Mouse (Mus musculus) lung, embryonic 15.5 days (tissue): ENCODE results near the gene Ppp2r2c. TPM values are rescaled to one million over a fixed set of nuclear protein-coding genes. Genes with fewer than 3 reads are reported as not detected.

Experiments used
- ATAC-seq: fragments of 200-750 bp; cut with Nextera tagmentation; 2 replicates; pipeline ENCODE4 v1.8.0; 2017; ENCODE audit warnings: moderate number of reproducible peaks, borderline replicate concordance; ENCODE audit not compliant: low FRiP score, low TSS enrichment; ENCODE audit errors: extremely low read depth
- H3K27ac ChIP-seq: fragments of 300-500 bp; sonication (generic); 2 replicates; pipeline ENCODE4 v1.5.1; 2015; ENCODE audit warnings: moderate library complexity, mild to moderate bottlenecking, inconsistent platforms
- H3K27me3 ChIP-seq: fragments of 300-500 bp; sonication (generic); 2 replicates; pipeline ENCODE4 v1.6.1; 2015; ENCODE audit warnings: inconsistent platforms
- H3K36me3 ChIP-seq: fragments of 300-500 bp; sonication (generic); 2 replicates; pipeline ENCODE4 v1.6.1; 2015; ENCODE audit warnings: inconsistent platforms
- H3K4me1 ChIP-seq: fragments of 300-500 bp; sonication (generic); 2 replicates; pipeline ENCODE4 v1.6.1; 2015; ENCODE audit warnings: inconsistent platforms
- H3K4me2 ChIP-seq: fragments of 300-500 bp; sonication (generic); 2 replicates; pipeline ENCODE4 v1.6.1; 2015; ENCODE audit warnings: inconsistent platforms, mild to moderate bottlenecking, moderate library complexity
- H3K4me3 ChIP-seq: fragments of 300-500 bp; sonication (generic); 2 replicates; pipeline ENCODE4 v1.5.1; 2015; ENCODE audit warnings: mild to moderate bottlenecking, inconsistent platforms
- H3K9ac ChIP-seq: fragments of 300-500 bp; sonication (generic); 2 replicates; pipeline ENCODE4 v1.6.1; 2015; ENCODE audit warnings: inconsistent platforms
- H3K9me3 ChIP-seq: fragments of 300-500 bp; sonication (generic); 2 replicates; pipeline ENCODE4 v1.6.1; 2016; ENCODE audit warnings: inconsistent platforms
- WGBS: fragments of 180-500 bp; shearing (Covaris S2); methylation state at CpG from one replicate; pipeline ENCODE4 v1.1.7; 2015; 5-methylcytosine and 5-hydroxymethylcytosine counted together
- polyA plus RNA-seq: library from polyadenylated mRNA; unstranded; fragments of >200 nt; fragmentation: Nextera tagmentation; extraction: Ambion mirVana; gene quantifications from 2 replicates; pipeline ENCODE4 v1.2.1, GENCODE M21; 2015

Ppp2r2c gene
- polyA plus RNA-seq, 1 experiment from 2014 or later: 0.26 TPM

DNA sequence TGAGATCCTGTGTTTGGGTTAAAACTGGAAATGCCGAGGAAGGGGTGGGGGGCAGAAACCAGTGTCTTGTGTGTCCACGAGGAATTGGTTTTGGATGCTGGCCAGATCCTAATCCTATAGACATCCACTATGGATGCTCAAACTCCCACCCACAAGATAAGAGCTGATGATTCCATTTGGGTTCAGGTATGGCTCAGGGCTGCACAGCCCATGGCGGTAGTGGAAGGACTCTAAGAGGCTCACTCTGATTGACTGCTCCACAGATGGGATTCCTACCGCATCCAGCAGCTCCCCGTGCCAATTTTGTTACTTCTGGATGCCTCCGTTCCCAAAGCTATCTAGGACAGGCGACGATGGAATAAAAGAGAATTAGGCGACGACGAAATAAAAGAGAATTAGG lies 20.6 kb downstream of the Ppp2r2c start:
- Histone ChIP-seq H3K9me3 (no peaks in the 10 kb centered on the region), H3K36me3 (no peaks in the 10 kb centered on the region), H3K4me3 (no peak overlapping the region), H3K27ac (no peak overlapping the region), H3K4me1 (no peaks in the 10 kb centered on the region), H3K9ac (no peak overlapping the region), H3K27me3 (no peaks in the 10 kb centered on the region), H3K4me2 (no peak overlapping the region)
- ATAC-seq: no peak
- 74% methylated on average over 11 of the region's 11 CpGs for WGBS

DNA sequence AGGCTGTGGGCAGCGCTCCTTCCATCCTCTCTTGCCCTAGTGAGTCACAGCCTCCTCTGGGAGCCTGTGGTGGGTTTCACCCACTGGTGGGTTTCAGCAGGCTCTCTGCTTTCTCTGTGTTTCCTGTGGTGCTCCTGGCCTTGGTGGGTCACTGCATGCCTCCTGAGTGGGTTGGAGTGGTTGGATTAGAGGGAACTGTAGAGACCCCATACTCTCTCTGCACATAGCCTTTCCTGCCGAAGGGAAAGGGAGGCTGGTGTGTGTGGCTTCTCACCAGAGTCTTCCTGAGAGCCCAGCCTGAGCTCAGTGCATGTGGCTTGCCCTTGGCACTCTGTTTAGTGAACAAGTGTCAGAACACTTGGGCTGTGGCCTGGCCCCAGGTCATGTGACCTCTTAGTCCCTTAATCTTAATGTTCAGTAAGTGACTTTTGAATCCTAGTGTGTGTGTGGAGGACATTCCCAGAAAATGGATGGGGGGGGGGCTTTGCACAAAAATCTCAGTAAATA lies 21.1 kb downstream of the Ppp2r2c start:
- Histone ChIP-seq H3K4me1 (no peaks in the 10 kb centered on the region), H3K9me3 (no peaks in the 10 kb centered on the region), H3K4me2 (no peak overlapping the region), H3K9ac (no peak overlapping the region), H3K4me3 (no peak overlapping the region), H3K27ac (no peak overlapping the region), H3K27me3 (no peaks in the 10 kb centered on the region), H3K36me3 (no peaks in the 10 kb centered on the region)
- WGBS: 69% methylated on average over 2 of the region's 2 CpGs
- no peak for ATAC-seq

GRCm38 (mm10) chr5:36890794-36891193 lies 22.5 kb downstream of the Ppp2r2c start:
- Histone ChIP-seq H3K27me3 (no peaks in the 10 kb centered on the region), H3K4me1 (no peaks in the 10 kb centered on the region), H3K4me2 (no peak overlapping the region), H3K4me3 (no peak overlapping the region), H3K9ac (no peak overlapping the region), H3K9me3 (no peaks in the 10 kb centered on the region), H3K27ac (no peak overlapping the region), H3K36me3 (no peaks in the 10 kb centered on the region)
- ATAC-seq: no peak
- WGBS: 36% methylated on average over 9 of the region's 9 CpGs

DNA sequence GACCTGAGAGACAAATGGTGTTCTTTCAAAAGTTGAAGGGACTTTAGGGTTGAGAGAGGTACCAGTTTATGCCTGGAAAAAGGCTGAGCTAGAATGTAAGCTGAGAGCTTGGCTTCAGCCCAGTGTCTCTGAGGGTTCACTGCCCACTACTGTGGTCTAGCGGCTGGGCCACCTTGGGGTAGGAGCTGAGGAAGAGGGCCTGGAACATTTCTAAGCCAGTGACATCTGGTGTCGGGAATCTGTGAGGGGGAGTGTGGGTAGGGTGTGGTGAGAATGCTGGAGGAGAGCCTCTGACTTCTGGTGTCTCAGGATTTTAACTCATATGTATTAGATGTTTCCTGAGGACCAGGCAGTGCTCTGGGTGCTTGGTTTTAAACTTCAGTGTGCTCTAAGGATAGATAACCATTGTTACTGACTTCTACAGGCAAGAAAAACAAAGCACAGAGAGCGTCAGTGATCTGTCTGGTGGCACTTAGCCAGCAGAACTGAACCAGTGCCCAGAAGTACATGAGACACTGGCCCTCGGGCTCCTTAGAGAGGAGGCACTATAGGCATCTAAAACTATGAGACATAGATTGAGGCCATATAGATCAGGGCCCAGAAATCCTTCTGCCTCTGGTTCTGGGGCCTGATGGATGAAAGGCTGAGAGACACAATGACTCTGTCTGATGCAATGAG lies 23.6 kb downstream of the Ppp2r2c start:
- 38% methylated on average over 4 of the region's 4 CpGs for WGBS
- Histone ChIP-seq H3K36me3 (no peaks in the 10 kb centered on the region), H3K9me3 (no peaks in the 10 kb centered on the region), H3K4me1 (no peaks in the 10 kb centered on the region), H3K4me3 (no peak overlapping the region), H3K27me3 (no peaks in the 10 kb centered on the region), H3K27ac (no peak overlapping the region), H3K4me2 (no peak overlapping the region), H3K9ac (no peak overlapping the region)
- no peak for ATAC-seq

DNA sequence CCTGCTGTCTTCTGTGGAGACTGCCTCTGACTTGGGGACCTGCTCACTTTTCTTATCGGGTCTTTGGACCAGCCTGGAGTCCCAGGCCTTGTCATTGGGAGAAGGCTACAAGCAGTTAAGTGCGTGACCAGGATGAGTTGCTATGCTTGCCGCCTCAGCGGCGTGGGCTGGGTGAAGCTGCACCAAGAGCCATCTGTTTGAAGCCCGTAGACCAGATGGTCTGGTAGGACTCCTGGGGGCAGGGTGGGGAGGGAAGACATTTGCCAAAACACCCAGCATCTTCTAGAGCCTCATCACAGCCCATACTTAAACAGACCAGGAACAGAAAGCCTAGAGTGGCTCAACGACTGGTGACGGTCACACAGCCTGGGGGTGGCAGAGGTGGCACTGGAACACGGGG lies 24.9 kb downstream of the Ppp2r2c start:
- H3K9me3 ChIP-seq: no peaks in the 10 kb centered on the region
- WGBS: 71% methylated on average over 9 of the region's 9 CpGs
- H3K27ac ChIP-seq: no peak overlapping the region
- no peak overlapping the region for H3K9ac ChIP-seq
- H3K36me3 ChIP-seq: no peaks in the 10 kb centered on the region
- no peak overlapping the region for H3K4me2 ChIP-seq
- ATAC-seq: no peak
- H3K27me3 ChIP-seq: no peaks in the 10 kb centered on the region
- no peaks in the 10 kb centered on the region for H3K4me1 ChIP-seq
- no peak overlapping the region for H3K4me3 ChIP-seq

DNA sequence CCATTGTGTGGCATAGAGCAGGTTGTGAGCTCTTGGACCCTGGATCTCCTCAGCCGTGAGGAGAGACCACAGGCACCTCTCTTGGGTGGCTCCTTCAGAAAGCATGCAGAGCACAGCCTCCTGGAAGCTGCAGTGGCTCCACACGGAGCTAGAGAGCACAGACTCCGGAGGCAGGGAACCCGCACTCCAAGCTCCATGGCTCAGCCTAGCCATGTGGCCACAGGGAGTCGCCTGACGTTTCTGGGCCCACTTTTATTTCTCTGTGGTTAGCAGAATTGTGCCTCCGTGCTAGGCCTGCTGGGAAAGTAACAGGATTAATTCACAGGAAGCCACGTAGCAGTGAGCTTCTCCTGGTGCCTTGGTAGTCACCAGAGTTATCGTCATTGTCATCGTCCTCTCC lies 25.8 kb downstream of the Ppp2r2c start:
- WGBS: 65% methylated on average over 10 of the region's 10 CpGs
- Histone ChIP-seq H3K36me3 (no peaks in the 10 kb centered on the region), H3K4me1 (no peaks in the 10 kb centered on the region), H3K9me3 (no peaks in the 10 kb centered on the region), H3K9ac (no peak overlapping the region), H3K4me3 (no peak overlapping the region), H3K27ac (no peak overlapping the region), H3K4me2 (no peak overlapping the region), H3K27me3 (no peaks in the 10 kb centered on the region)
- no peak for ATAC-seq

GRCm38 (mm10) chr5:36894604-36895368 lies 26.5 kb downstream of the Ppp2r2c start:
- Histone ChIP-seq H3K27me3 (no peaks in the 10 kb centered on the region), H3K9me3 (no peaks in the 10 kb centered on the region), H3K4me3 (no peak overlapping the region), H3K9ac (no peak overlapping the region), H3K4me2 (no peak overlapping the region), H3K4me1 (no peaks in the 10 kb centered on the region), H3K36me3 (no peaks in the 10 kb centered on the region), H3K27ac (no peak overlapping the region)
- ATAC-seq: no peak
- 64% methylated on average over 6 of the region's 6 CpGs for WGBS

- no peak overlapping the region for H3K4me2 ChIP-seq
- no peaks in the 10 kb centered on the region for H3K27me3 ChIP-seq
- ATAC-seq: no peak
- no peak overlapping the region for H3K4me3 ChIP-seq
- H3K4me1 ChIP-seq: no peaks in the 10 kb centered on the region
- WGBS: 70% methylated on average over 10 of the region's 10 CpGs
- H3K9me3 ChIP-seq: no peaks in the 10 kb centered on the region
- H3K27ac ChIP-seq: no peak overlapping the region
- H3K9ac ChIP-seq: no peak overlapping the region
- H3K36me3 ChIP-seq: no peaks in the 10 kb centered on the region
These were observed 27.6 kb downstream of the Ppp2r2c start for GRCm38 (mm10) chr5:36895621-36896573.

- H3K9me3 ChIP-seq: no peaks in the 10 kb centered on the region
- H3K4me2 ChIP-seq: no peak overlapping the region
- WGBS: 76% methylated on average over 8 of the region's 8 CpGs
- H3K4me3 ChIP-seq: no peak overlapping the region
- H3K4me1 ChIP-seq: no peaks in the 10 kb centered on the region
- no peak overlapping the region for H3K9ac ChIP-seq
- H3K27ac ChIP-seq: no peak overlapping the region
- ATAC-seq: no peak
- H3K36me3 ChIP-seq: no peaks in the 10 kb centered on the region
- no peaks in the 10 kb centered on the region for H3K27me3 ChIP-seq
These were observed 29.7 kb downstream of the Ppp2r2c start for GRCm38 (mm10) chr5:36897999-36898398.

- Histone ChIP-seq H3K27me3 (no peaks in the 10 kb centered on the region), H3K9ac (no peak overlapping the region), H3K9me3 (no peaks in the 10 kb centered on the region), H3K36me3 (no peaks in the 10 kb centered on the region), H3K27ac (no peak overlapping the region), H3K4me2 (no peak overlapping the region), H3K4me1 (no peaks in the 10 kb centered on the region), H3K4me3 (no peak overlapping the region)
- 64% methylated on average over 11 of the region's 11 CpGs for WGBS
- ATAC-seq: no peak
These were observed 30.2 kb downstream of the Ppp2r2c start for GRCm38 (mm10) chr5:36898415-36899109.

GRCm38 (mm10) chr5:36899392-36899791 lies 31.1 kb downstream of the Ppp2r2c start:
- 57% methylated on average over 5 of the region's 5 CpGs for WGBS
- no peaks in the 10 kb centered on the region for H3K27me3 ChIP-seq
- no peaks in the 10 kb centered on the region for H3K9me3 ChIP-seq
- no peaks in the 10 kb centered on the region for H3K36me3 ChIP-seq
- ATAC-seq: no peak
- H3K27ac ChIP-seq: no peak overlapping the region
- no peak overlapping the region for H3K4me2 ChIP-seq
- no peaks in the 10 kb centered on the region for H3K4me1 ChIP-seq
- H3K9ac ChIP-seq: no peak overlapping the region
- no peak overlapping the region for H3K4me3 ChIP-seq
